Mouse (Mus musculus) natural killer cell, adult 2 months (primary cell): ENCODE measurements around the gene Phldb2.

Experiments used
- DNase-seq, 2 experiments: peaks; one replicate each; pipeline ENCODE4 v3.0.0; 2022; ENCODE audit warnings: low spot score in 2 of 2

Gene Phldb2

GRCm38 (mm10) chr16:45841806-45842205 lies 111.6 kb downstream of the Phldb2 start:
- DNase-seq, result no peak

DNA sequence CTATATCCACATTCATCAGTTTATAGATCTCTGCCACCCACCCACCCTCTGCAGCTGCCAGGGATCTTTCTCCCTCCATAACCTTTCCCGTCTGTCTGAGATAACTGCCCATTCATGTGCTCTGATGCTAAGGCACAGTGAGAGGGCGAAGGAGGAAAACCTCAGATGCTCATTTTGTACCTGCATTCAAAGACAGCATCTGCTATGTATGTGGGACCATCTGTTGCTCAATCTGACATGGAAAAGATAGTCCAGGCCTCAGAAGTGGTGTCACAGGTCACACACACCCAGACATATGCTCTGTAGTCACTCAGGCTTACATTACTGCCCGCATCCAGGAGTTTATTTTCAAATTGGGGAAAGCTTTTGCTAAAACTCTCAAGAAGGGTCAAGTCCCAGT lies 112.4 kb downstream of the Phldb2 start:
- DNase-seq, result no peak

DNA sequence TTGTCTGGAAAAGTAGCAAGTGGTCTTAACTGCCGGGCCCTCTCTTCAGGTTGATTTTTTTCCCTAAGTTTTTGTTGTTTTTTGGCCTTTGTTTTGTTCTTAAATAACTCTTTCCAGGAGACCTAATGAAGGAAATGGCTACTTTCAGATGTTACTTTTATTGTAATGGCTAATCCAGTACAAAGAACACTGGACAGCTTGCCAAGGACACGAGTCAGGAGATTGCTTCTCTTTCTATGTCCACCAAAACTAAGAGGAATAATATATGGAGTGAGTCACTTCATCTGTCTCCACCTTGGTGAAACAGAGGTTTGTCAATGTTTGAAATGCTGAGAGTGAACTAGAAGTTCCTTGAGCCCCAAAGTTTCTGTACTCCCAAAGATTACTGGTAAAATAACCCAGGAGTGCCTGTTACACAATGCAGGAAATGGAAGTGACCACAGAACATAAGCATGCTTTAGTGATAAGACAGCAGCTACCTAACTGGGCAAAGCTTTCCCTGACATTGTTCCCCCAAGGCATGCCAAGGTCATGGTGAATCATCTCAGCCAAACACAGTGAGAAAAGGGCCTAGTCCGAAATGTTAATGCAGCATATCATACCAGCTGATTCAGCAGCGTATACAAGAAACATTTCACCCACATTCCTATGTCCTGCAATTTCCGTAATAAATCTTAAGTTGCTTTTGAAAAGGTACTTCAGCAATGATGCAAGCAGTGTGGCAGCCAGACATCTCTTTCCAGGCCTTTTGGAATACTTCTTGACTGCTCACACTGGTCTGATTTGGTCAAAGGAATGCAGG lies 115.7 kb downstream of the Phldb2 start:
- DNase-seq, result no peak

GRCm38 (mm10) chr16:45832747-45833108 lies 120.7 kb downstream of the Phldb2 start:
- no peak for DNase-seq

DNA sequence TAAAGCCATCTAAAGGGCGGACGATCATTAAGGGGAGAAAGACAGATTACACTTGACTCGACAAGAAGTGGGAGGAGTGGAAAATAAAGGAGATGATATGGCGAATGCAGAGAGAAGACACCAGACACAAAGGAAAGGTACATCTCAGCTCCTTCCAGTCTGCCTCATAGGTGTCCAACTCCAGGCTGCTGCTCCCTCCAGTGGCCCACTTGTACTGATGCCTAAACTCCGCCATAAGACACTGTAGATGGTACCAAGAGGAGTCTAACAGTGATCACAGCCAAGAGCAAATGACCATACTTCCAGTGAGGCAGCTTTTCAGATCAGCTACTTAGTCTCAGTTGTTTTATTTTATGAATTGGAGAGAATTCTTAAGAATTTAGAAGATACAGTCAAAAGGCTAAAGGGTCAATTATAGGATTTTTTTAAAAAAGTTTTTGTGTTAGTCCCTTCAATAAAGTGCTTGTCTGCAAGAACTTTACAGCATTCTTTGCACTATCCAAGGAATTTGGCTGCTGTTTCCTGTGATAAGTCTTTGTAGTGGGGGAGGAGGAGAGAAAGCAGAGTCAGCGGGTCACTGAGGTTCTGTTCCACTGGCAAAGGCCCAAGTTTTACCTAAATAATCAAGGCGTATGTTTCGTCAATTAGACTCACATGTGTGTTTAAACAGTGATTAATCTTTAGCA lies 121.2 kb downstream of the Phldb2 start:
- no peak for DNase-seq

DNA sequence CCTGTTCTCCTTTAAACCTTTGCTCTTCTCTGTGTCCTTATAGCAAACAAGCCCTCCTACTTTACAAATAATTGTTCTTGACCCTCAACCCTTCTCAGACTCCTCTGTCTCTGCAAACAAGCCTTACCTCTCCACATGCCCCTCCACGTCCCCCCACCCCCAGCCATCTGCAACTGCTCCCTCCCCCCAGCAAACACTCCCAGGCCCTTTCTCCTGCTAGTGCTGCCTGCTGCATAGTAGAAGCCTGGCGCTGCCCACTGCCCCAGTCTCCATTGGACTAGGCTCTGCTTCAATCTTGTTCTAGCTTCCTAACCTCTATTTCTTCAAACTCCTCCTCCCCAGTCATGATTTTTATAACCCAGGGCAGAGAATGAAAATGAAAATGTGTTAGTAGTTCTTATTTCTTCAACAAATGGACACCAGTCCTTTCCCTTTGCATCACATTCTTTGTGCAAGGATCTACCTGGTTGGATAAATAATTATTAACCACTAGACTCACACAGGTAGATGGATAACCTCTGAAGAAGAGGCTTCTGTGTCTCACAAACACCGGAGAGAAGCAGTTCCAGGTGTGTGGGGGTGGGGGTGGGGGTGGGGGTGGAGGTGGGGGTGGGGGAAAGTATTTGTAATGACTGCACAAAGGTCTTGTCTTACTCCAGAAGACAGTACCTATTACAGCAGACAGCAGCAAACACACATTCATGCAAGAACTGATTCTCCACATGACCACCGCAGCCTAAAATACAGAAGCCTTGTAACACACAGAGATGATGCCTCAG lies 122.1 kb downstream of the Phldb2 start:
- DNase-seq, result no peak

DNA sequence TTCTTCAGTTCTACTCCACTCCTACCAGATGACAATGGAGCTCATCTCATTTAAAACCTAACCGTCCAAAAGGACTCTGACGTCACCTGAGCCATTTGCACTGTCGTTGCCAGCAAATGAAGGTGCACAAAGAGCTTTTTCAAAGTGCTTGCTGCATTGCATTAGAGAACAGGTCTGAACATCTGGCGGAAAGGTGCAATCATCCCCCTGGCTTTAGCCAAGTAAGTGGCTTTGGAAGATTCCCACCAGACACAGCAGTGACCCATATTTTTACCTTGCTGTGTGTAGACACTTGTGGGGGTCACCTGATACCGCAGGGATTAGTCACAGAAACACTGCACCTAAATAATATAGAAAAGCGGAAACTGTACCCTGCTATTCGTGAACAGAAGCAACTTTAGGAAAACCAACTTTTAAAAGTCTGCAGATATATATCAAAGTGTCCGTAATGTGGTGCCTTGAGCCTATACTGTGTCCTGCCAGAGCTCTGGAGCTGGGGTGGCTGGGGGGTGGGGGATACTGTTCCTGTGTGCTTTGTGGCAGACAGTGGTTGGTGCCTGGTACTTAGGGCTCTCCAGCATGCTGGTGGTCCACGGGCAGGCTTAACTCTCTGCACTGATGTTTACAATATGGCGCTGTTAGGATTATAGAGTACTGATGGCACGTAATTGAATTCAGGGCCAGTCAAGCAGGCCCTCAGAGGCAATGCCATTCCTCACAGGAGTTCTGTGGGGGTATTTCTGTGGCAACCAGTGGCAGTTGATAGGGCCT lies 123.1 kb downstream of the Phldb2 start:
- DNase-seq, result no peak

DNA sequence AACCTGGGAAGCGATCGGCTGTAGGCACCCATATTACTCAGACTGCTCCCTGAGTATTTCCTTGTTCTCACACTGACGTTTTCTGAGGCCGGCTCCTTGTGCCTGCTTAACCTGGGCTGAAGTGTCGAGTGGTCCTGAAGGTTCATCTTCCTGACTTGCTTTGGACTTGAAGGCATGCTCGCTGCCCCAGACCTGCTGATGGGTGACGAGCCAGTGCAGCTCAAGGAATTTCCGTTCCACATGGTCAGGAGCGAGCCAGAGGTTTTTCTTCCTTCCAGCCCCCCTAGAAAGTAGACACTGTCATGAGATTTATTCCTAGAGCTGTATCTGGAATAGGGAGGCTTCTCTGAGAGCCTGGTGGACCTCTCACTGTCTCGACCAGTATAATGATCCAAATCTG lies 128.1 kb downstream of the Phldb2 start:
- no peak for DNase-seq

- DNase-seq, result no peak
Measured at GRCm38 (mm10) chr16:45824025-45824424, 129.4 kb downstream of the Phldb2 start.

- no peak for DNase-seq
Measured at GRCm38 (mm10) chr16:45819911-45820310, 133.5 kb downstream of the Phldb2 start.

GRCm38 (mm10) chr16:45817795-45818194 lies 135.6 kb downstream of the Phldb2 start:
- DNase-seq, result no peak

- DNase-seq, result no peak
Measured at GRCm38 (mm10) chr16:45816670-45817069, 136.7 kb downstream of the Phldb2 start.

- DNase-seq, result no peak
Measured at GRCm38 (mm10) chr16:45814611-45815010, 138.8 kb downstream of the Phldb2 start.

DNA sequence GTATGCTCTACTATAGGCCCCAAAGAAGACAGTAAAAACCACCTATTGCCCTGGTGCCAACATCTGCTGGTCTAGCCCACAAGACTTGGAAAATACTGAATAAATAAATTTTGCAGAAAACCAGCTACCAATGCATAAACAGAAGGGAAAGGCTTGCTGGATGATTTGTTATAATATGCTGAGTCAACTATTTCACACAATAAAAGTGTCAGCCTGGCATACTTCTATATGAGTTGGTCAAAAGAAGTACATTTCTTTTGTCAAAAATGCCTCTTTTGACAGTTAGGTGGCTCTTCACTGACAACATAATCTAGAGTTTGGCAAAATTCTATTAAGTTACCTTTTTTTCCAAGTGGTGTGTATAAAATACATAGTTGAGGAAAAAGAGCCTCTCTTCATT lies 141.6 kb downstream of the Phldb2 start:
- DNase-seq, result no peak

GRCm38 (mm10) chr16:45810829-45811326 lies 142.5 kb downstream of the Phldb2 start:
- DNase-seq, result no peak

- no peak for DNase-seq
Measured at GRCm38 (mm10) chr16:45810155-45810554, 143.2 kb downstream of the Phldb2 start.

DNA sequence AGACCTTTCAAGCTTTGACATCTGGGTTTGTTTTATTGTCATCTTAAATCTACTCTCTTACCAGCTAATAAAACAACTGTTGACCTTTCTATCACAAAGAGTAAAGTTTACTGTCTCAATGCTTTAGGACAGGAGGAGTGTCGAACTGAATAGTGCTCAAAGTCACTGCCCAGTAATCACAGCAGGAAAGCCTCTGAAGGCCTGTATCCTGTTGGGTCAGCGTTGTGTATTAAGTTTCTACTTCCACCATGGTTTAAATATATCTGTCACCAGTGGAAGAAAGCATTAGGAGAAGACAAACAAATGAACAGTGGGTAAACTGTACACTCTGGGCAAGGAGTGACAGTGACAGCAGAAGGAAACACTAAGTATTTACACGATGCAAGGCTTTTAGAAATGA lies 148.7 kb downstream of the Phldb2 start:
- DNase-seq, result no peak

DNA sequence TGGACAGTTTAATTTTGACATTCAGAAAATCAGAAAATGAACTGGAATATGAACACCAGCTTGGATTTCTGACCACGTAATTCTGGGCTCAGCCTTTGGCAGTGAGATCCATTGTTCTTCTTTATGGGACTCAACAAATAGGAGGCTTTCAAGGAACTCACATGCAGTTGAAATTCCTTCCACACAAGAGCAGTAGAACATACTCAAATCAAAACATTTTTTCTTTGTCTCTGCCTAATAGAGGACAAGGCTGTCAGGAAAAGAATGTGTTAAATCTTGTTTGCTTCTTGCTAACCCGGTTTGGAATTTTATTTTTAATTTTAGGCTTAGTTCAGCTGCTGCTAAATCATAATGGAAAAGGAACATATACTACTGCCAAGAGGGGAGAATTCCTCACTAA lies 153.0 kb downstream of the Phldb2 start:
- DNase-seq, result no peak

DNA sequence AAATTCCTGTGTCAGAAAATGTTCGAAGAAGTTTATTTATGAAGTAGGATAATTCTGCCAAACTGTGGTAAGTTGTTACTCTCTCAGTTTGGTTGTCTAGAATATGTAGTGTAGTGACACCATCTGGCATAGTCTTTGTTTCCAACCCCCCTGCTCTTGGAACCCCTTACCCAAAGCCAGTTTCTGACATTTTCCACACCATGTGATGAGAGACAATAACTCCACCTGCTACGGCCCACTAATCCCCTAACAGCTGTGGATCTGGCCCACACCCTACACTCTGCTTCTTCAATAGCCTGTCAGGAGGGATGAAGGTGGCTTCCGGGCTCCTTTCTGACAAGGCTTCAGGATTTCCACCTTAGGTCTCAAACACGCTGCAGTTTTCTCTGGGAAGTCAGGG lies 154.2 kb downstream of the Phldb2 start:
- no peak for DNase-seq

DNA sequence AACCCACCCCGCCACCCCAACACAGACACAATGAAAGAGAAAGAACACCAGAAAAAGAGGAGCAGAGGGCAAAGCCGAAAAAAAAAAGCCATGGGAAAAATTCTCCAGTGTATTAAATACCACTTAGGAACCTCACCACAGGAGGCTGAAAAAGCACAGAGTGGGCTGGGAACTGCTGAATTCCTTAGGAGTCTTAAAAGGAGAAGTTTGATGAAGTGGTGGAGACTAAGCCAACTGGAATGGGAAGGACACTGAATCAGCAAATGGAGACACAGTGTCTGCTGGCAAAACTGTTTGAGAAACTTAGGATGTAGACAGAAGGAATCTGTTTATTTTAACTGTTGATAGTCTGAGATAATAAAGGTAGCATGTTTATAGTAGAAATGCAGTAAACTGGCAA lies 154.8 kb downstream of the Phldb2 start:
- DNase-seq, result no peak

- DNase-seq, result no peak
Measured at GRCm38 (mm10) chr16:45796815-45797214, 156.6 kb downstream of the Phldb2 start.
